Mouse (Mus musculus): Measurements from ENCODE around the gene Grpr. TPM values are rescaled to one million over a fixed set of nuclear protein-coding genes. Genes with fewer than 3 reads are reported as not detected.

Grpr gene
- not detected in 2 replicates for polyA plus RNA-seq (2015; fragmentation: Nextera tagmentation; extraction: Ambion mirVana)

DNA sequence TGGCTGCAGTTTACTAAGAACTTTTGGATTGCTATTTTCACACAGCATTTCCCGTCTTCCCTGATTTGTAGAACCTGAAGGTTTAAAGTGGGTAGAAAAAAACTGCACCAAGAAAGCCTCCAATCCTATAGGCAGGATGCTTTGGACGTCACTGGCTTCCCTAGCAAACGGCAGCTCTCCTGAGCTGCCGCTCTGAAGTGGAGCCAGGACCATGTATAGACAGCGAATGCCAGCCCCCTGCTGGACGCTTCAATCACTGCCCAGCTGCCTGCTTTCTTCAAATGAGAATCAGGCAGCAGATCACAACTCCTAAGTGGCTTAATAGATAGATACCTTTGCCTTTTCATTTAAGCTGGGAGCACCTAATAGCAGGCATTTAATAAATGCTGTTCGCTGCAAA, at the start of gene Grpr:
TSS of gene Grpr (minus strand) at position 12 of the 400 bp plus-strand sequence.
- Histone ChIP-seq H3K27me3 (ENCODE audit: insufficient read depth, low read length) (0 out of 2 replicates have a peak, but pooled peaks cover 3% of the 10 kb centered on the region), H3K4me1 (ENCODE audit: insufficient read depth) (no peaks in the 10 kb centered on the region), H3K4me3 (ENCODE audit: low read depth, low read length) (no peak within 1 kb of the TSS), H3K4me2 (ENCODE audit: low read depth, low read length) (no peak within 1 kb of the TSS), H3K27ac (ENCODE audit: low read depth) (no peak within 1 kb of the TSS), H3K9me3 (ENCODE audit: low read length) (no peaks in the 10 kb centered on the region), H3K9ac (replicated peaks) (no peak within 1 kb of the TSS), H3K36me3 (replicated peaks; ENCODE audit: insufficient read depth, low read length) (no peaks in the 10 kb centered on the region)
- ATAC-seq (no peak), DNase-seq (peak; percentile 22)
- peak; percentile 48 for TF ChIP-seq CTCF (IDR thresholded peaks at IDR 0.05; ENCODE audit: low read depth)
- no peak for TF ChIP-seq EP300 (IDR thresholded peaks at IDR 0.05; ENCODE audit: low read depth)
- 18% methylated on average over 7 of the region's 7 CpGs for WGBS (ENCODE audit: insufficient replicate concordance)

- Histone ChIP-seq H3K4me1 (ENCODE audit: insufficient read depth) (no peaks in the 10 kb centered on the region), H3K9ac (replicated peaks) (no peak overlapping the region), H3K9me3 (ENCODE audit: low read length) (no peaks in the 10 kb centered on the region), H3K36me3 (replicated peaks; ENCODE audit: insufficient read depth, low read length) (no peaks in the 10 kb centered on the region), H3K4me3 (ENCODE audit: low read depth, low read length) (no peak overlapping the region), H3K27me3 (ENCODE audit: insufficient read depth, low read length) (no peaks in the 10 kb centered on the region; the same call in 1 of the 2 replicates), H3K27ac (ENCODE audit: low read depth) (no peak overlapping the region), H3K4me2 (ENCODE audit: low read depth, low read length) (no peak overlapping the region)
- ATAC-seq (no peak), DNase-seq (no peak)
- WGBS (ENCODE audit: insufficient replicate concordance): 56% methylated on average over 3 of the region's 3 CpGs
- TF ChIP-seq CTCF (IDR thresholded peaks at IDR 0.05; ENCODE audit: low read depth) (no peak), EP300 (IDR thresholded peaks at IDR 0.05; ENCODE audit: low read depth) (no peak)
These were observed 11.0 kb upstream of the Grpr start for GRCm38 (mm10) chrX:163560521-163560920.

DNA sequence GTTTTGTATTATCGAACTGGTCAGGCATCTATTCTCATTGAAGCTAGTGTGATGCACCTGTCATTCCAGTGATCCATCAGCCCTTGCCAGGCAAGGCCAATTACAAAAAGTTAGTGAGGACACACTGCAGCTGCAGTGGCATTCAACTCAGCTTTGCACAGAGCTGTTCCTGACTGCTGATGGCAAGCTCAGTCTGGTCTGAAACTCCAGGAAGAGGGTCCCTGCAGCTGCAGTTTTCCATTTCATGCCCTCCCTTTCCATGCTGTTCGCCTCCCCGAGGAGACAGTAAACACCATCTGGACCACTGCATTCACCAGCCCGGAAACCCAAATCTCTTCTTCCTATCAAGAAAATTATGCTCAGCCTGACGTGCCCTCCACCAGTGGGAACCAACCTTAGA, 2.4 kb downstream of the Grpr start:
- DNase-seq: no peak
- Histone ChIP-seq H3K36me3 (replicated peaks; ENCODE audit: insufficient read depth, low read length) (no peaks in the 10 kb centered on the region), H3K9me3 (ENCODE audit: low read length) (no peaks in the 10 kb centered on the region), H3K4me3 (ENCODE audit: low read depth, low read length) (no peak overlapping the region), H3K4me2 (ENCODE audit: low read depth, low read length) (no peak overlapping the region), H3K9ac (replicated peaks) (no peak overlapping the region), H3K27me3 (ENCODE audit: insufficient read depth, low read length) (0 out of 2 replicates have a peak, but pooled peaks cover 3% of the 10 kb centered on the region), H3K4me1 (ENCODE audit: insufficient read depth) (no peaks in the 10 kb centered on the region), H3K27ac (ENCODE audit: low read depth) (no peak overlapping the region)
- WGBS (ENCODE audit: insufficient replicate concordance): 81% methylated on average over 5 of the region's 5 CpGs
- no peak for TF ChIP-seq EP300 (IDR thresholded peaks at IDR 0.05; ENCODE audit: low read depth)
- no peak for TF ChIP-seq CTCF (IDR thresholded peaks at IDR 0.05; ENCODE audit: low read depth)
- ATAC-seq: no peak

DNA sequence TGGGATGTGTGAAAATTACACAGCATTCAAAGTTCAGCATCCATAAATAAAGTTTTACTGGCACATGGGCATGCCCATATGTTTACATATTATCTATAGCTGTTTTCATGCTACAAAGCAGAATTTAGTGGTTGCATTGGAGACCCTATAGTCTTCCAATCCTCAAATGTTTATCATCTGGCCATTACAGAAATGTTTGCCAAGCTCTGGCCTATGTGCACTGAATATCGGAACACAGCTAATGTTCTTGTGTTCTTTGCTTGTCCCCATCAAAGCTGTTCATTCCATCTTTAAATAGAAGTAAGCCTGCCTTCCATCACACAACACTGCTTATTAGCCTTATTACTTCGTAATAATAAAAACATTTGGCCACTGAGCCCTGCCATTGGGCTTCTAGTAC, 16.6 kb downstream of the Grpr start:
- Histone ChIP-seq H3K9me3 (ENCODE audit: low read length) (no peaks in the 10 kb centered on the region), H3K4me2 (ENCODE audit: low read depth, low read length) (no peak overlapping the region), H3K4me1 (ENCODE audit: insufficient read depth) (no peaks in the 10 kb centered on the region), H3K27ac (ENCODE audit: low read depth) (no peak overlapping the region), H3K9ac (replicated peaks) (no peak overlapping the region), H3K36me3 (replicated peaks; ENCODE audit: insufficient read depth, low read length) (no peaks in the 10 kb centered on the region), H3K27me3 (ENCODE audit: insufficient read depth, low read length) (no peaks in the 10 kb centered on the region), H3K4me3 (ENCODE audit: low read depth, low read length) (no peak overlapping the region)
- TF ChIP-seq CTCF (IDR thresholded peaks at IDR 0.05; ENCODE audit: low read depth) (no peak), EP300 (IDR thresholded peaks at IDR 0.05; ENCODE audit: low read depth) (no peak)
- 57% methylated on average over 2 of the region's 2 CpGs for WGBS (ENCODE audit: insufficient replicate concordance)
- ATAC-seq: no peak
- DNase-seq: no peak

- no peak for DNase-seq
These were observed 30.4 kb downstream of the Grpr start for GRCm38 (mm10) chrX:163518963-163519541.

GRCm38 (mm10) chrX:163511766-163512165, 37.7 kb downstream of the Grpr start:
- DNase-seq (no peak), ATAC-seq (no peak)
- Histone ChIP-seq H3K9ac (replicated peaks) (no peak overlapping the region), H3K9me3 (ENCODE audit: low read length) (no peaks in the 10 kb centered on the region), H3K36me3 (replicated peaks; ENCODE audit: insufficient read depth, low read length) (no peaks in the 10 kb centered on the region), H3K27me3 (ENCODE audit: insufficient read depth, low read length) (peaks cover 3% of the 10 kb centered on the region; the same call in 1 of the 2 replicates), H3K4me2 (ENCODE audit: low read depth, low read length) (no peak overlapping the region), H3K4me1 (ENCODE audit: insufficient read depth) (no peaks in the 10 kb centered on the region), H3K4me3 (ENCODE audit: low read depth, low read length) (no peak overlapping the region), H3K27ac (ENCODE audit: low read depth) (no peak overlapping the region)
- 48% methylated on average over 2 of the region's 2 CpGs for WGBS (ENCODE audit: insufficient replicate concordance)
- no peak for TF ChIP-seq CTCF (IDR thresholded peaks at IDR 0.05; ENCODE audit: low read depth)
- TF ChIP-seq EP300 (IDR thresholded peaks at IDR 0.05; ENCODE audit: low read depth): no peak

More at GRCm38 (mm10) chrX:163518963-163519541, 30.4 kb downstream of the Grpr start:
- no peaks in the 10 kb centered on the region for H3K27me3 ChIP-seq (ENCODE audit: insufficient read depth, low read length)
- no peak overlapping the region for H3K4me2 ChIP-seq (ENCODE audit: low read depth, low read length)
- ATAC-seq: no peak
- WGBS (ENCODE audit: insufficient replicate concordance): 52% methylated on average over 4 of the region's 4 CpGs
- no peaks in the 10 kb centered on the region for H3K36me3 ChIP-seq (replicated peaks; ENCODE audit: insufficient read depth, low read length)
- no peak overlapping the region for H3K9ac ChIP-seq (replicated peaks)
- no peak overlapping the region for H3K4me3 ChIP-seq (ENCODE audit: low read depth, low read length)
- no peak overlapping the region for H3K27ac ChIP-seq (ENCODE audit: low read depth)
- no peaks in the 10 kb centered on the region for H3K4me1 ChIP-seq (ENCODE audit: insufficient read depth)
- no peaks in the 10 kb centered on the region for H3K9me3 ChIP-seq (ENCODE audit: low read length)
- TF ChIP-seq CTCF (IDR thresholded peaks at IDR 0.05; ENCODE audit: low read depth) (no peak), EP300 (IDR thresholded peaks at IDR 0.05; ENCODE audit: low read depth) (no peak)

Data from liver, postnatal 0 days (tissue).